In the genomic region with DNA sequence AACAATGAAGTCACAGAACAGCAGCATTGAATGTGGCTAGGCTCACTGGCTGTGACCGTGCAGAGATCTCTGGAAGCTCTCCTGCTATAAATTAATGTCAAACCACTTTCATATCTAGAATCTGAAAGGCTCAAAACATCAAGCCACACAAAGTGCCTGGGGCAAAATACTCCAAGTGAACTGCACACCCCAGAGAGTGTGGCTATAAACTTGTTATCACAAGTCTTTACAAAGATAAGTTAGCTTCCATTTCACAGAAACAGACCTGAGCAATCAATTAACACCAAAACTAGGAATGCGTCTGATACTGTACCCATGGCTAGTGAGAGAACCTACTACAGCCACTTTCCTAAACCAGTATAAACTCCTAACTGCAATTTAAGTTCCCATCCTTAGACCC, we compare ENCODE assay signal across 19 mouse cellular contexts. TPM values are rescaled to one million over a fixed set of nuclear protein-coding genes. Genes with fewer than 3 reads are reported as not detected.
DNase-seq lines count a peak whose midpoint lies in the region; ATAC-seq and TF ChIP-seq lines count a peak whose summit lies in the region.
"Had no signal": no experiment of that assay in that cellular context is flagged by ENCODE, and none has a peak within 500 bp of the region (broad histone marks: within the 10 kb centered on the region; RNA-seq: fewer than 3 reads in every experiment).

No protein-coding gene starts in this region.

- TF ChIP-seq RAD21 in MEL (IDR thresholded peaks at IDR 0.05; ENCODE audit: low read depth, low read length), result no peak

- H3K36me3 ChIP-seq in MEL (ENCODE audit: control insufficient read depth in 1 of 2, insufficient read depth in 2 of 2, low read length in 2 of 2), result peaks cover 0 to 64% of the 10 kb centered on the region in 2 experiments; a peak in 2 of 4 replicates
- no peaks in the 10 kb centered on the region for H3K36me3 ChIP-seq in liver, postnatal 0 days (replicated peaks; ENCODE audit: insufficient read depth, low read length)
- H3K36me3 ChIP-seq: embryonic facial prominence, embryonic 12.5 days; forebrain, embryonic 10.5 days; midbrain, embryonic 10.5 days had no signal

- H3K4me3 ChIP-seq in gastrocnemius, adult 2 months, result no peak overlapping the region
- H3K4me3 ChIP-seq in MEL (ENCODE audit: control insufficient read depth in 1 of 2, insufficient read depth in 1 of 2, low read depth in 2 of 2, low read length in 2 of 2), result no peak overlapping the region
- no peak overlapping the region for H3K4me3 ChIP-seq in liver, postnatal 0 days (ENCODE audit: low read depth, low read length)
- H3K4me3 ChIP-seq: embryonic facial prominence, embryonic 12.5 days; forebrain, embryonic 10.5 days; midbrain, embryonic 10.5 days had no signal

- peak overlapping the region; percentile 41; the same call in 1 of the 2 replicates for H3K27ac ChIP-seq in gastrocnemius, adult 2 months
- H3K27ac ChIP-seq in MEL (ENCODE audit: control insufficient read depth, low read depth, low read length), result peak overlapping the region; percentile 42; the same call in 1 of the 2 replicates
- 0 out of 2 replicates have a peak overlapping the region, but pooled peaks have one; percentile 20 for H3K27ac ChIP-seq in liver, postnatal 0 days (ENCODE audit: low read depth)
- H3K27ac ChIP-seq: embryonic facial prominence, embryonic 12.5 days; forebrain, embryonic 10.5 days; hindbrain, postnatal 0 days; midbrain, embryonic 10.5 days had no signal

- intact Hi-C loops in gastrocnemius, adult 2 months (cut with DNase I), result no loop called here
- intact Hi-C loops in gastrocnemius, postnatal 36 days (cut with DNase I), result no loop called here

- no peaks in the 10 kb centered on the region for H3K9me3 ChIP-seq in MEL (replicated peaks; ENCODE audit: insufficient read depth, low read length)
- H3K9me3 ChIP-seq in liver, postnatal 0 days (ENCODE audit: low read length), result no peaks in the 10 kb centered on the region
- H3K9me3 ChIP-seq: embryonic facial prominence, embryonic 12.5 days; forebrain, embryonic 10.5 days; midbrain, embryonic 10.5 days had no signal

- H3K79me2 ChIP-seq in MEL (ENCODE audit: control insufficient read depth, insufficient read depth, low read length, poor library complexity), result peaks cover 44% of the 10 kb centered on the region

- no peak; a peak in 1 of 4 replicates for TF ChIP-seq EP300 in MEL (IDR thresholded peaks at IDR 0.05; ENCODE audit: low read depth in 1 of 2, low read length in 2 of 2)
- TF ChIP-seq EP300 in liver, postnatal 0 days (IDR thresholded peaks at IDR 0.05; ENCODE audit: low read depth), result no peak

- no peak overlapping the region for H3K9ac ChIP-seq in MEL (ENCODE audit: control insufficient read depth, low read depth, low read length, poor library complexity, severe bottlenecking)
- H3K9ac ChIP-seq in liver, postnatal 0 days (replicated peaks), result no peak overlapping the region
- H3K9ac ChIP-seq: embryonic facial prominence, embryonic 12.5 days; forebrain, postnatal 0 days had no signal

- 42% methylated on average over 2 of the region's 2 CpGs for WGBS in liver, postnatal 0 days (ENCODE audit: insufficient replicate concordance)

- peaks cover 35 to 41% of the 10 kb centered on the region in 2 experiments for H3K4me1 ChIP-seq in MEL (ENCODE audit: control insufficient read depth in 1 of 2, insufficient read depth in 2 of 2, low read length in 2 of 2)
- H3K4me1 ChIP-seq in liver, postnatal 0 days (ENCODE audit: insufficient read depth), result peaks cover 61% of the 10 kb centered on the region
- H3K4me1 ChIP-seq: forebrain, embryonic 10.5 days; midbrain, embryonic 10.5 days had no signal

- H3K4me2 ChIP-seq in liver, postnatal 0 days (ENCODE audit: low read depth, low read length), result no peak overlapping the region
- H3K4me2 ChIP-seq: embryonic facial prominence, embryonic 12.5 days had no signal

- ATAC-seq in liver, postnatal 0 days, result no peak
- ATAC-seq: forebrain, postnatal 0 days; hindbrain, postnatal 0 days had no signal

- no peaks in the 10 kb centered on the region for H3K27me3 ChIP-seq in MEL (ENCODE audit: control insufficient read depth in 1 of 2, insufficient read depth in 2 of 2, low read length in 2 of 2)
- H3K27me3 ChIP-seq in liver, postnatal 0 days (ENCODE audit: insufficient read depth, low read length), result no peaks in the 10 kb centered on the region
- H3K27me3 ChIP-seq: CH12.LX; embryonic facial prominence, embryonic 12.5 days had no signal

- TF ChIP-seq CTCF in gastrocnemius, adult 2 months (IDR thresholded peaks at IDR 0.05), result no peak
- no peak for TF ChIP-seq CTCF in MEL (IDR thresholded peaks at IDR 0.05 in 2 of 3, conservative IDR thresholded peaks at IDR 0.05 in 1 of 3; ENCODE audit: control insufficient read depth in 1 of 3, insufficient read depth in 1 of 3, low read depth in 2 of 3, low read length in 3 of 3, poor library complexity in 1 of 3, severe bottlenecking in 1 of 3)
- no peak for TF ChIP-seq CTCF in liver, postnatal 0 days (IDR thresholded peaks at IDR 0.05; ENCODE audit: low read depth)

- no peak for TF ChIP-seq POLR2A in MEL (IDR thresholded peaks at IDR 0.05; ENCODE audit: control insufficient read depth in 1 of 2, insufficient read depth in 1 of 2, low read depth in 1 of 2, low read length in 2 of 2, poor library complexity in 1 of 2)

- DNase-seq in gastrocnemius, adult 2 months, result no peak
- no peak for DNase-seq in gastrocnemius, postnatal 36 days
- DNase-seq in MEL (ENCODE audit: low read depth, low spot score) (peak; percentile 48), liver (peak; percentile 23), adipocyte (ENCODE audit: low spot score) (no peak)
- DNase-seq in liver, postnatal 0 days, result no peak
- no peak for DNase-seq in ovary, postnatal 10 days (ENCODE audit: low spot score)
- DNase-seq: cerebellum, adult 9-10 months; forebrain, postnatal 0 days; kidney, postnatal 36 days; lung, adult 2 months; lung, postnatal 36 days; right cerebral cortex, adult 18-20 months; thymus, postnatal 25 days had no signal

TF ChIP-seq in MEL, 35 proteins besides CTCF, POLR2A, EP300 and RAD21:
- peak; percentile 55; the same call in 1 of the 2 replicates for TF ChIP-seq SIN3A (IDR thresholded peaks at IDR 0.05; ENCODE audit: low read length)
- peak; percentile 84 for TF ChIP-seq GATA1 (IDR thresholded peaks at IDR 0.05; ENCODE audit: low read depth, low read length)
- no peak for TF ChIP-seq ETS1 (IDR thresholded peaks at IDR 0.05; ENCODE audit: low read depth, low read length)
- no peak for TF ChIP-seq MYC (IDR thresholded peaks at IDR 0.05; ENCODE audit: low read depth, low read length)
- TF ChIP-seq RCOR1 (IDR thresholded peaks at IDR 0.05; ENCODE audit: low read depth, low read length), result no peak
- no peak for TF ChIP-seq NELFE (IDR thresholded peaks at IDR 0.05; ENCODE audit: low read depth, low read length)

RNA-seq across cellular contexts. Expression of a gene that starts 17.7 kb away (rescaled TPM):
- total RNA-seq in gastrocnemius, adult 2 months (2021), result 100 to 1,000 TPM in 1 of 2 experiments, 10 to 100 TPM in 1; 89.9 to 134 TPM
- total RNA-seq in gastrocnemius, postnatal 36 days (2021), result 100 to 1,000 TPM; 100 to 109 TPM
- total RNA-seq in MEL (2012; rRNA removed), result 35.0 and 37.3 TPM in 2 replicates
- 10 to 100 TPM in 1 of 2 experiments, not detected in 1; 41.9 TPM for polyA plus RNA-seq in MEL (2012; ENCODE audit: insufficient read depth in 1 of 2, insufficient read length in 2 of 2, low read depth in 1 of 2, low replicate concordance in 2 of 2, missing spikeins in 1 of 2)
- 33.9 and 51.2 TPM in 2 replicates for polyA plus RNA-seq in liver, postnatal 0 days (2015; fragmentation: Nextera tagmentation; extraction: Ambion mirVana)

Comparison
In these comparisons a context has a peak if more than half of its experiments do, and no peak if none do; other contexts are left out.
1. DNase-seq: peak in MEL (single experiment) and liver (single experiment); none in gastrocnemius, adult 2 months (single experiment), gastrocnemius, postnatal 36 days (0 of 2), liver, postnatal 0 days (single experiment), adipocyte (single experiment) and ovary, postnatal 10 days (single experiment).
2. Peak in every context shown above with its lines, with median percentiles within 50 percentile points of each other: H3K27ac ChIP-seq.